Mouse (Mus musculus) megakaryocyte, embryonic 14.5 days (primary cell): ENCODE data around the gene Slc26a8. TPM values are rescaled to one million over a fixed set of nuclear protein-coding genes. Genes with fewer than 3 reads are reported as not detected.

ENCODE experiments used
- H3K27me3 ChIP-seq: replicated peaks from 2 replicates; pipeline ENCODE3; 2012; ENCODE audit warnings: inconsistent platforms
- H3K36me3 ChIP-seq: replicated peaks from 2 replicates; pipeline ENCODE3; 2012; ENCODE audit warnings: low read length, inconsistent platforms, mixed read lengths
- H3K4me1 ChIP-seq: 2 replicates; pipeline ENCODE4 v1.6.1; 2012; ENCODE audit warnings: inconsistent platforms
- H3K4me3 ChIP-seq: replicated peaks from 2 replicates; pipeline ENCODE3; 2012; ENCODE audit warnings: moderate library complexity, mild to moderate bottlenecking, inconsistent platforms
- H3K9me3 ChIP-seq: 2 replicates; pipeline ENCODE4 v1.6.1; 2012; ENCODE audit warnings: inconsistent platforms
- FLI1 ChIP-seq: IDR thresholded peaks from 2 replicates; pipeline ENCODE4 v1.6.1; 2012; ENCODE audit warnings: low read length, inconsistent platforms, mixed read lengths
- GATA1 ChIP-seq: IDR thresholded peaks from 3 replicates; pipeline ENCODE4 v1.6.1; 2012; ENCODE audit warnings: mixed read lengths, low read length, inconsistent platforms, borderline replicate concordance
- polyA plus RNA-seq: library from polyadenylated mRNA; stranded (reverse); fragments of >175 nt; gene quantifications from 2 replicates; pipeline ENCODE4 v1.2.3, GENCODE M21; 2012; ENCODE audit warnings: low replicate concordance; ENCODE audit not compliant: insufficient read depth

The Slc26a8 gene
- polyA plus RNA-seq, 1 experiment: 1.4 TPM

GRCm38 (mm10) chr17:28701737-28702136 lies 11.7 kb upstream of the Slc26a8 start:
- no peak for TF ChIP-seq FLI1
- TF ChIP-seq GATA1: no peak
- Histone ChIP-seq H3K9me3 (no peaks in the 10 kb centered on the region), H3K36me3 (peaks cover 85% of the 10 kb centered on the region), H3K27me3 (no peaks in the 10 kb centered on the region), H3K4me3 (peak overlapping the region; percentile 16), H3K4me1 (peaks cover 87% of the 10 kb centered on the region)

- Histone ChIP-seq H3K4me1 (peaks cover 87% of the 10 kb centered on the region), H3K4me3 (peak overlapping the region; percentile 59), H3K9me3 (no peaks in the 10 kb centered on the region), H3K27me3 (no peaks in the 10 kb centered on the region), H3K36me3 (peaks cover 87% of the 10 kb centered on the region)
- no peak for TF ChIP-seq GATA1
- TF ChIP-seq FLI1: no peak
Observed at GRCm38 (mm10) chr17:28701171-28701570, 11.1 kb upstream of the Slc26a8 start.

GRCm38 (mm10) chr17:28699789-28700188 lies 9.8 kb upstream of the Slc26a8 start:
- TF ChIP-seq GATA1 (peak; percentile 16; the same call in 1 of the 3 replicates), FLI1 (no peak)
- Histone ChIP-seq H3K36me3 (peaks cover 85% of the 10 kb centered on the region), H3K27me3 (no peaks in the 10 kb centered on the region), H3K4me1 (peaks cover 87% of the 10 kb centered on the region), H3K4me3 (peak overlapping the region; percentile 33), H3K9me3 (no peaks in the 10 kb centered on the region)

DNA sequence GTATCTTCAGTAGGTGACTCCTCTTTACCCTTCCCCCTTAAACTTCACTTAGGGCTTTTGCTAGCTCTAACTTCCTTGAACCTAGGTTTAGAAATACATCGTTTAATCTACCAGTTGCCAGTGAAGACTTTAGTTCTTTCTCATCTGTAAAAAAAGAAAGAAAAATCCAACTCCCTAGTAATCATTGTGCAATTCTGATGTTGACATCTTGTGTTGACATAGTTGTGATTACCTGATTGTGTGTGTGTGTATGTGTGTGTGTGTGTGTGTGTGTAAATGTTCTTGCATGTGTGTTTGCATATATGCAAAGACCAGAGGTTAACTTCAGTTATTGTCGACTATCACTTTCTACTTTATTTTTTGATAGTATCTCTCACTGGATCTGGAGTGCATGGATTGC lies 8.6 kb upstream of the Slc26a8 start:
- H3K4me1 ChIP-seq: peaks cover 93% of the 10 kb centered on the region
- H3K36me3 ChIP-seq: peaks cover 92% of the 10 kb centered on the region

DNA sequence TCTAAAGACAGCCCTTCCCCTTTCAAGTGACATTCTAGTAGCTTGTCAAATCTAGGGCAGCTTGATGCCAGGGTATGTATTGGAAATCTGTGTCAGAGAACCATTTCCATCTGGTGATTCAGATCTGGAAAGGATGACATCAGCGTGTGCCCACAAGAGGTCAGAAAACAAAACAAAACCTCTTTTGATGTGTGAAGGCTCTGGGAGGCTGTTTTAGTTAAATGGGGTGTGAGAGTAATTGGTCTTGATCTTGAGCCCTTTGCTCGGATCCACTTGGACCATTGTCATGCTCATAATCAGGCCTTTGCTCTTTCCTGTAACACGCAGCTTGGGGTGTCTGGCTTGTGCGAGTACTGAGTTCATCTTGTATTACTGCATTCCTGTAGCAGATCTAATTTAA lies 8.2 kb upstream of the Slc26a8 start:
- peak overlapping the region; percentile 85 for H3K4me3 ChIP-seq
- H3K9me3 ChIP-seq: no peaks in the 10 kb centered on the region
- H3K27me3 ChIP-seq: no peaks in the 10 kb centered on the region
- TF ChIP-seq GATA1 (no peak), FLI1 (no peak)
- peaks cover 98% of the 10 kb centered on the region for H3K4me1 ChIP-seq
- peaks cover 94% of the 10 kb centered on the region for H3K36me3 ChIP-seq

More for the DNA sequence above, 8.6 kb upstream of the Slc26a8 start:
- no peaks in the 10 kb centered on the region for H3K9me3 ChIP-seq
- no peak overlapping the region for H3K4me3 ChIP-seq
- no peak for TF ChIP-seq GATA1
- no peak for TF ChIP-seq FLI1
- no peaks in the 10 kb centered on the region for H3K27me3 ChIP-seq

- H3K4me1 ChIP-seq: peaks cover 94% of the 10 kb centered on the region
- no peaks in the 10 kb centered on the region for H3K9me3 ChIP-seq
- peaks cover 89% of the 10 kb centered on the region for H3K36me3 ChIP-seq
- no peaks in the 10 kb centered on the region for H3K27me3 ChIP-seq
- TF ChIP-seq GATA1: no peak
- H3K4me3 ChIP-seq: peak overlapping the region; percentile 85
Observed at GRCm38 (mm10) chr17:28697290-28698195, 7.5 kb upstream of the Slc26a8 start.

GRCm38 (mm10) chr17:28696641-28697040 lies 6.6 kb upstream of the Slc26a8 start:
- no peak for TF ChIP-seq FLI1
- TF ChIP-seq GATA1: no peak
- Histone ChIP-seq H3K9me3 (no peaks in the 10 kb centered on the region), H3K27me3 (no peaks in the 10 kb centered on the region), H3K36me3 (peaks cover 80% of the 10 kb centered on the region), H3K4me3 (peak overlapping the region; percentile 66), H3K4me1 (peaks cover 85% of the 10 kb centered on the region)

- peak overlapping the region; percentile 81 for H3K4me3 ChIP-seq
- no peaks in the 10 kb centered on the region for H3K27me3 ChIP-seq
- peaks cover 63% of the 10 kb centered on the region for H3K36me3 ChIP-seq
- TF ChIP-seq FLI1 (no peak), GATA1 (no peak)
- H3K4me1 ChIP-seq: peaks cover 76% of the 10 kb centered on the region
- no peaks in the 10 kb centered on the region for H3K9me3 ChIP-seq
Observed at GRCm38 (mm10) chr17:28694832-28695231, 4.8 kb upstream of the Slc26a8 start.

GRCm38 (mm10) chr17:28694078-28694477 lies 4.0 kb upstream of the Slc26a8 start:
- Histone ChIP-seq H3K9me3 (no peaks in the 10 kb centered on the region), H3K4me1 (peaks cover 76% of the 10 kb centered on the region), H3K27me3 (no peaks in the 10 kb centered on the region), H3K4me3 (peak overlapping the region; percentile 99), H3K36me3 (peaks cover 57% of the 10 kb centered on the region)
- TF ChIP-seq GATA1 (no peak), FLI1 (no peak)

- Histone ChIP-seq H3K4me3 (peak overlapping the region; percentile 99), H3K4me1 (peaks cover 74% of the 10 kb centered on the region), H3K27me3 (no peaks in the 10 kb centered on the region), H3K36me3 (peaks cover 48% of the 10 kb centered on the region), H3K9me3 (no peaks in the 10 kb centered on the region)
- TF ChIP-seq GATA1 (no peak), FLI1 (no peak)
Observed at GRCm38 (mm10) chr17:28693086-28693485, 3.1 kb upstream of the Slc26a8 start.
